Mouse (Mus musculus): ENCODE results near the gene Gm7579.
A peak's percentile ranks its signal among the peaks of the same experiment; 100 is the strongest.
"Not testable (repeated sequence)": the region's sequence is repeated elsewhere in the genome, so short reads cannot be mapped to it uniquely, and the experiment has no call there.

Gene Gm7579

DNA sequence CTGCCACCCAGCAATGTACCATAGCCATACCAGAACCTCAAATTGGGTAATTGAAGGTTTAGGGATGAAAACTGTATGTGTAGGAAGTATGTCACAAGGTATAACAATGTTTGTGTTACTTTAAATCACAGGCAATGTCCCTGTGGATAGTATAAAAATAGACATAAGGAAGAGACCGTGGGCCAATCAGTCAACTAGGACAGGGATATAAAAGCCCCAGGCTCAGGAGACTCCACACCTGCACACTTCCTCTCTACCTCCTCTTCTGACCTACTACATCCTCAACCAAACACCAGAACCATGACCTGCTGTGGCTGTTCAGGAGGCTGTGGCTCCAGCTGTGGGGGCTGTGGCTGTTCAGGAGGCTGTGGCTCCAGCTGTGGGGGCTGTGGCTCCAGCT, at the start of gene Gm7579:
Gene Gm7579, plus strand, starts transcription at position 301 of the 400 bp plus-strand sequence.
- DNase-seq (ENCODE audit: low spot score), result no peak

DNA sequence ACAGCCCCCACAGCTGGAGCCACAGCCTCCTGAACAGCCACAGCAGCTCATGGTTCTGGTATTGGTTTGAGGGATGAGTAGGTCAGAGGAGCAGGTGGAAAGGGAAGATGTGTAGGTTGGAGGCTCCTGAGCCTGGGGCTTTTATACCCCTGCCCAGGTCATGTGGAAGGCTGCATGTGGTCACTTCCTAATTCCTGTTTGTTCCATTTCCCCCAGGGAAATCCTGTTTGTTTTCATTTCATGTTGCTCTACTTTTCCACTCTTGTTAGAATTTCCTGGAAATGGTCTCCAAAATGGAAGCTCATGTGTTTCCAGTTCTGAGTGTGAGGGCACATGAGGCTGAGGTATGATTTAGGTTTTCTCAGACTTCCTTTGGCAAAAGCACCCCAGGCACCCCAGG, 46.0 kb upstream of the Gm7579 start, which contains the start of gene Gm4553:
Gene Gm4553, minus strand, starts transcription at position 101 of the 400 bp plus-strand sequence.
- not testable (repeated sequence) for DNase-seq (ENCODE audit: low spot score)

DNA sequence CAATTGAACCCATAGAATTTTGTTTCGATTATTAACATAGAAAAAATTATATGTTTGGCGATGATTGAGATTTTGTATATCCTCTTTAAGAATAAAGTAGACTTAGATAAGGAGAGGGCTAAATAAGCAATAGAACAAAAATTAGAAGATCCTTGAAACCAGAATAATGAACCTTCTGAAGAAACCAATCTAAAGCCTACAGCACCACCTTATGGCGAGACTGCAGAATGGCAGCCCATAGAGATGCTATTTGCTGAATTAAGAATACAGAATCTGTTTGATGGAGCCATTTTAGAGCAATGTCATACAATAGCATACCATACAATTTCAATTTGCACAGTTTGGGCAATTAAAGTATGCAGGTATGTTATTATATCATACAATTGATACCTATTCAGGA, 41.8 kb upstream of the Gm7579 start:
- DNase-seq (ENCODE audit: low spot score), result no peak

DNA sequence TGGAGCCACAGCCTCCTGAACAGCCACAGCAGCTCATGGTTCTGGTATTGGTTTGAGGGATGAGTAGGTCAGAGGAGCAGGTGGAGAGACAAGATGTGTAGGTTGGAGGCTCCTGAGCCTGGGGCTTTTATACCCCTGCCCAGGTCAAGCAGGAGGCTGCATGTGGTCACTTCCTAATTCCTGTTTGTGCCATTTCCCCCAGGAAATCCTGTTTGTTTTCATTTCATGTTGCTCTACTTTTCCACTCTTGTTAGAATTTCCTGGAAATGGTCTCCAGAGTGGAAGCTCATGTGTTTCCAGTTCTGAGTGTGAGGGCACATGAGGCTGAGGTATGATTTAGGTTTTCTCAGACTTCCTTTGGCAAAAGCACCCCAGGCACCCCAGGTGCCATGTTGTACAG, 35.8 kb upstream of the Gm7579 start, which contains the start of gene Krtap5-2:
Gene Krtap5-2, minus strand, starts transcription at position 101 of the 400 bp plus-strand sequence.
- DNase-seq (ENCODE audit: low spot score), result not testable (repeated sequence)

DNA sequence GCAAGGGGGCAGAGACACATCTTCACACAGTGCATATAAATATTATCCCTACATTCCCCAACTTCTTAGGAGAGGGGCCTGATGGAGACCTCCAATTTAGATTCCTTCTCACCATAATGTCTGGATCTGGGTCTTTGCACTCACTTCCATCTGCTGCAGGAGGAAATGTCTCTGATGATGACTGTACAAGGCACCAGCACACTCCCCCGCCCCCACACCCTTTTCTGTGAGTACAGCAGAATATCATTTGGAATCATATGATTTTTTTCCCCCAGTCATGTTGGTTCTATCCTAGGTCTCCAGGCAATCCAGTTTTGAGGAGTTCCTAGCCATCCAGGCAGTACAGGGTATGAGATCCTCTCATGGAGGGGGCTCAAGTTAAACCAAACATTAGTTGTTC, 33.0 kb upstream of the Gm7579 start:
- no peak for DNase-seq (ENCODE audit: low spot score)

DNA sequence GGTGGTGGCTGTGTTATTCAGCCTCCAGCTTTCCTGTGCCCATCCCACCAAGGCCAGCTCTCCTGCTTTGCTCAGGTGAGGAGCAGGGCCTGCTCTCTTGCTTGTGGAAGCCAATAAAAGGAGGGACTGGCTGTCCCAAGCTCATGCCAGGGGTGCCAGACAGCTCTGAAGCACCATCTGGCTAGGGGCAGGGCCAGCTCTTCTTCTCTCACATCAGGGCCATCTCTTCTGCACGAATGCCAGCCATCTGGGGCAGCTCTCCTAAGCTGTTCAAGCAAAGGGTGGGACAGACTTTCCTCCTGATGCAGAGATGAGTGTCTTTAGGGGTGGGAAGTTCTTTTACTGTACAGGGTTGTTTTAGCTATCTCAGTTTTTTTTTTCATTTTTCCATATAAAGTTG, 30.6 kb upstream of the Gm7579 start:
- DNase-seq (ENCODE audit: low spot score), result no peak

DNA sequence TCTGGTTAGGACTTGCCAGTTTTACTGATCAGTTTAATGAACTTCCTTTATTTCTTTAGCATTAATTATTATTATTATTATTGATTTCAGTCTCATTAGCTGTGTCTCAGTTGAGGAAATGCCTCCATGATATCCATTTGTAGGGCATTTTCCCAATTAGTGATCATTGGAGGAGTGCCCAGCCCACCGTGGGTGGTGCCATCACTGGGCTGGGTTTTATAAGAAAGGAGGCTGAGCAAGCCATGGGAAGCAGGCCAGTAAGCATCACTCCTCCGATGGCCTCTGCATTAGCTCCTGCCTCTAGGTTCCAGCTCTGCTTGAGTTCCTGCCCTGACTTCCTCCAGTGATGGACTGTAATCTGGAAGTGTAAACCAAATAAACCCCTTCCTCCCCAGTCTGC, 23.5 kb upstream of the Gm7579 start:
- no peak for DNase-seq (ENCODE audit: low spot score)

DNA sequence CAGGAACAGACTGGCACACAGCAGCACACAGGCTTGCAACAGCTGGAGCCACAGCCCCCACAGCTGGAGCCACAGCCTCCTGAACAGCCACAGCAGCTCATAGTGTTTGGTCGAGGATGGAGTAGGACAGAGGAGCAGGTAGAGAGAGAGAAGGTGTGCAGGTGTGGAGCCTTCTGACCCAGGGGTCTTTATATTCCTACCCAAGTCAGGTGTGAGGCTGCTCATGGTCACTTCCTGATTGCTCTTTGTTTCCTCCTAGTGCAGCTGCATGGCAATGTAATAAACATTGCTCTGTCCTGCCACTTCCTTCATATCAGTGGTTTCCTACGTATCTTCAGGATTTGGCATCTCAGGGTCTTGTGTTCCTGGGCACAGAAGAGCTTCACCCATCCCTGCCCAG, 21.4 kb upstream of the Gm7579 start, which contains the start of gene Gm10153:
Gene Gm10153, minus strand, starts transcription at position 101 of the 400 bp plus-strand sequence.
- no peak for DNase-seq (ENCODE audit: low spot score)

DNA sequence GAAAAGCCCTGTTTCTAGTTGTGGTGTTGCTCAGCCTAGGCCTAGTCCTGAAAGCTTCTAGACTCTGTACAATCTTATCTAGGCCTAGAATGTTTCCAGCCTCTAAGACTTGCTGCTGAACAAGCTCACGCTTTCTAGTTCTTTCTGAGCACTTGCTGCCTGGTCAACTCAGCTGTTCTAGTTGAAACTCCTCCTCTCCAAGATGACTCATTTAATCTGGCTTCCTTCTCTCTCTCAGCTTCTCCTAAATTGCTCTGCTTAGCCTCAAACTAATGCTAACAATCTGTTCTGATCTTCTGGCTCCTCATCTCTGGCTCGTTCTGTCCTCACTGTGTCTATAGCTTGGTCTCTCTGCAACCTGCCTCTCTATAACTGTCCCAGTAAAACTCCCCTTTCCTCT, 12.9 kb upstream of the Gm7579 start:
- DNase-seq (ENCODE audit: low spot score), result no peak

DNA sequence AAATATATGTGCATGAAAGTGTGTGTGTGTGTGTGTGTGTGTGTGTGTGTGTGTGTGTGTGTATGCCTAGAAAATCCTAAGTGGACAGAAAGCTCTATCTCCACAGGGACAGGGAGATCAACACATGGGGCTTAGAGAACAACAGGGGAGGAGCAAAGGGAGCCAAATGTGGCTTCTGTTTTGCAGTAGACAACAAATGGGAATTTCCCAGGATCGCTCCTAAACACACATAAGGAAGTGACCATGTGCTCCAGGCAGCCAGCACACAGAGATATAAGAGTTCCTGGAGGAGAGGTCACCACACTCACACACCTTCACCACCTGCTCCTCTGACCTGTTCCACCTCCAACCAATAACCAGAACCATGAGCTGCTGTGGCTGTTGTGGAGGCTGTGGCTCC, 10.6 kb upstream of the Gm7579 start, which contains the start of gene Krtap5-3:
Gene Krtap5-3, plus strand, starts transcription at position 301 of the 400 bp plus-strand sequence.
- no peak for DNase-seq (ENCODE audit: low spot score)

DNA sequence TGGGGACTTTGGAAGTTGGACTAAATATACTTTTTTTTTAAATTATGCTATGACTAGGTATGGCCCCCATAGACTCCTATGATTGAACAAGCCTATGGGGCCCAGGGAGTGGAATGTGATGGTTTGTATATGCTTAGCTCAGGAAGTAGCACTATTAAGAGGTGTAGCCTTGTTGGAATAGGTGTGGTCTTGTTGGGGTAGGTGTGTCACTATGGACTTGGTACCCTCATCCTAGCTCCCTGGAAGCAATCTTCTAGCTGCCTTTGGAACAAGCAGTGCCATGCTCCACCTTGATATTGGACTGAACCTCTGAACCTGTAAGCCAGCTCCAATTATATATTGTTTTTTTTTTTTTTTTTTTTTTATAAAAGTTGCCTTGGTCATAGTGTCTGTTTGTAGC, 6.2 kb upstream of the Gm7579 start:
- no peak for DNase-seq (ENCODE audit: low spot score)

DNA sequence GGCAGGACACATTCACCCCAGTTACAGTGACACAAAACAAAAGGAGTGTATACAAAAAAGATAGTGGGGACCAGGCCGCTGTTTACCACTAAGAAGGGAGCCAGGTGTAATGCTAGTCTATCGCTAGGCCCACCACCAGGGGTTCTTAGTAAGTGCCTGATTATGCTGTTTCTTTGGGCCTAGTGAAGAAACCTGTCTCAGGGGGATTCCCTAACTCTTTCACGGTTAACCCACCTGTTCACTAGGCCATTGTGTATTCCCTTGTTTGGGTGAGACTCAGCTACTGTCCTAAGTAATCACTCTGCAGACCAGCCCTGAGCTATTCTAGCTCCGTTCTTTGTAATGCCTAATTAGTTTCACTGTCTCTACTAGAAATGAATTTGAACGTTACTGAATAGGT, 4.8 kb upstream of the Gm7579 start:
- DNase-seq (ENCODE audit: low spot score), result not testable (repeated sequence)

DNA sequence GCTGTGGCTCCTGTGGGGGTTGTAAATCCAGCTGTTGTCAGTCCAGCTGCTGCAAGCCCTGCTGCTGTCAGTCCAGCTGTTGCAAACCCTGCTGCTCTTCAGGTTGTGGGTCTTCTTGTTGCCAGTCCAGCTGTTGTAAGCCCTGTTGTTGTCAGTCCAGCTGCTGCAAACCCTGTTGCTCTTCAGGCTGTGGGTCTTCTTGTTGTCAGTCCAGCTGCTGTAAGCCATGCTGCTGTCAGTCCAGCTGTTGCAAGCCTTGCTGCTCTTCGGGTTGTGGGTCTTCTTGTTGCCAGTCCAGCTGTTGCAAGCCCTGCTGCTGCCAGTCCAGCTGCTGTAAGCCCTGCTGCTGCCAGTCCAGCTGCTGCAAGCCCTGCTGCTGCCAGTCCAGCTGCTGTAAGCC, 477 bp downstream of the Gm7579 start:
- not testable (repeated sequence) for DNase-seq (ENCODE audit: low spot score)

DNA sequence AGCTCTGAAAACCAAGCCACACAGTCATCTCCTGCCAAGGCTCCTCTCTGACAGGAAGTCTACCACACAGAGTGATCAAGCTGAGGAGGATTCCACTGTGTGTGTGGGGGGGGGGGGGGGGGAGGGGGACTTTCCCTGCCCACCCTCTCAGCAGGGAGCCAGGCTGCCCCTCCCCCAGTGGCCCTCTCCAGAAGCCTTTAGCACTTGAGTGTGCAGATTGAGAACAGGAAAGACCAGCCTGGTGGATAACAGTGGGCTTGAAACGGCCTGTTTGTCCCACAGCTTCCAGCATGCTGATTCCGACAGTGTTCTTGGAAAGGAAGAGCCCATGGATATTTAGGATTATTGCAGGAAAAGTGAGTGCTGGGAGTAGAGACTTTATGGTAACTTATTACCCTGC, 12.9 kb downstream of the Gm7579 start:
- no peak for DNase-seq (ENCODE audit: low spot score)

DNA sequence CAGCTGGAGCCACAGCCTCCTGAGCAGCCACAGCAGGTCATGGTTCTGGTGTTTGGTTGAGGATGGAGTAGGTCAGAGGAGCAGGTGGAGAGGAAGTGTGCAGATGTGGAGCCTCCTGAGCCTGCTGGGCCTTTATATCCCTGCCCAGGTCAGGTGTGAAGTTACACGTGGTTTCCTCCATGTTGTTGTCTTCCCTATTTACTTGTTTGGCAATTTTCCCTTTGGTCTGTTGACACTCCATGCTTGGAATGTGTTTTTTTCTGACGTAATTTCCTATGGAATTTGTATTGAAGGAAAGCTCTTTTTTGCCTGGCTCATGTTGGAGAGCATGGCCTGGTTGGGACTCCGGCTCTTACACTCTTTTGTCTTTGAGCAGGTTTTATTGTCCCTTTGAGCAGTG, 18.2 kb downstream of the Gm7579 start, which contains the start of gene Krtap5-5:
Gene Krtap5-5, minus strand, starts transcription at position 101 of the 400 bp plus-strand sequence.
- DNase-seq (ENCODE audit: low spot score), result not testable (repeated sequence)

DNA sequence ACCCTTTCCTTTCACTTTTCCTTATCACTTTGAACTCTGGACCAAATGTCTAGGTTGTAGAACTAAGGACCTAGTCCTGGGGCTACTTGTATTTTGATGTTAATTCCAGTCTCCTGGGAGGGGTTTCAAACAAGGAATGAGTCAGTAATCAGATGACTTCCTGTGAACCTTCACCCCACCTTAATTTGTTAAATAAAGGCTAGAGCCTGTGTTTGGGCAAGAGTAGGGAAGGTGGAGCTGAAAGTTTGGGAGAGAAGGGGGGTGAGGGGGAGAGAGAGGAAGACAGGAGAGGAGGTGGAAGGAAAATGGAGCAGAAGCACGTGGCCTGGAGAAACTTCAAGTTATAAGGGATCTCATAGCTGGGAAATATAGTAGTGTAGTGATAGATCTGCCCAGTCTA, 19.9 kb downstream of the Gm7579 start:
- DNase-seq (ENCODE audit: low spot score), result no peak

DNA sequence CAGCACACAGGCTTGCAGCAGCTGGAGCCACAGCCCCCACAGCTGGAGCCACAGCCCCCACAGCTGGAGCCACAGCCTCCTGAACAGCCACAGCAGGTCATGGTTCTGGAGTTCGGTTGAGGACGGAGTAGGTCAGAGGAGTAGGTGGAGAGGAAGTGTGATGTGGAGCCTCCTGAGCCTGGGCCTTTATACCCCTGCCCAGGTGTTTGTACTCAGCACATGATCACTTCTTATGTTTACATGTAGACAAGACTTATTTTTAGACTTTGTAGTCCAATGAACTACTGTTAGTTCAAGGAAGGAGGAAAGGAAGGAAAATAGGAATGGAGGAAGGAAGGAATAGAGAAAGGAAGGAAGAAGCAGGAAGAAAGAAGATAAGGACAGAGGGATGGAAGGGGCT, 29.3 kb downstream of the Gm7579 start, which contains the start of gene Gm40460:
Gene Gm40460, minus strand, starts transcription at position 101 of the 400 bp plus-strand sequence.
- no peak for DNase-seq (ENCODE audit: low spot score)

DNA sequence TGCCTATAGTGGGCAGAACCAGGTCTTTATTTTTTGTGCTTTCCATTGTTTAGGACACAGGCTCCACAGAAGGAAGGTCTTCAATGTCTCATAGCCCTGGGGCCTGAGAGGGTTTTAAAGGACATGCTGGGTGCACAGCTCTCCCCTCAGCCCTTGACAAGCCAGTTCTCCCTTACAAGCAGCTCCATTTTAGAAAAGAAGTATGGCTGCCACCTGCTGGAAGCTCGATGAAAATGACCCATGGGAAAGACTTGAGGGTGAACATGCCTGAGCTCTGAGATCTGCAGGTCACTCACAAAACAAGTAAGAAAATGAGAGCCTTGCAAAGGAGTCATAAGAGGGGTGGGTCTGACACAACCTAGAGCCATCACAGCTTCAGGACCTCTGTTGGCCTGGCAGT, 38.2 kb downstream of the Gm7579 start:
- peak; percentile 38 for DNase-seq (ENCODE audit: low spot score)

DNA sequence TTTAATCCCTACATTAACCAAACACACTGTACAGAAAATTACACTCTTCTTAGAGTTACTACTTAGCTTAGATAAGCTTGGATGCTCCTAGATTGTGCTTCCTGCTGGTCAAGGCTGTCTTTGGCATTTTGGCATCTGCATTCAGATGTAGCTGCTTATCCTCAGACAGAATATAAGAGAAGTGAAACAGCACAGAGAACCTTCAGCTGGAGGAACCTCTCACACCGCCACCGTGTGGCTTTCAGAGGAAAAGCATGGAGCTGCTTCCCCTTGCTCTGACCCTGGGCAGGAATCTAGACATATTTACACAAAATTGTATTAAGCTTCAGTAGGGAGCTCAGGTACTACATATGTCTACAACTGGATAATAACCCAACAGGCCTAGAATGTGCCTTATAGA, 43.9 kb downstream of the Gm7579 start:
- DNase-seq (ENCODE audit: low spot score), result peak; percentile 22

DNA sequence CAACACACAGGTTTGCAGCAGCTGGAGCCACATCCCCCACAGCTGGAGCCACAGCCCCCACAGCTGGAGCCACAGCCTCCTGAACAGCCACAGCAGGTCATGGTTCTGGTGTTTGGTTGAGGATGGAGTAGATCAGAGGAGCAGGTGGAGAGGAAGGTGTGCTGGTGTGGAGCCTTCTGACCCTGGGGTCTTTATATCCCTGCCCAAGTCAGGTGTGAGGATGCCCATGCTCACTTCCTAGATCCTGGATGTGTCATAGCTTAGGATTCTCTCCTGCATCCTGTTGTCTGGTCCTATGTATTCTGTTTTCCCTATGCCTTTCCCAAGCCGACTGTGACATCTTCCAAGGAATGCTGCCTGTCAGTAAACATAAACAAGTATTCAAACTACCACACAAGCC, 46.6 kb downstream of the Gm7579 start, which contains the start of gene Gm2431:
Gene Gm2431, minus strand, starts transcription at position 101 of the 400 bp plus-strand sequence.
- DNase-seq (ENCODE audit: low spot score), result not testable (repeated sequence)

All from urinary bladder, postnatal 14 days (tissue).